Mouse (Mus musculus): ENCODE measurements around the gene Polr2i. TPM values are rescaled to one million over a fixed set of nuclear protein-coding genes. Genes with fewer than 3 reads are reported as not detected.
"Not testable (repeated sequence)": the region's sequence is repeated elsewhere in the genome, so short reads cannot be mapped to it uniquely, and the experiment has no call there.

Gene Polr2i
- 176 and 178 TPM in 2 replicates for polyA plus RNA-seq (2015; fragmentation: Nextera tagmentation; extraction: Ambion mirVana)

- Histone ChIP-seq H3K4me2 (peak within 1 kb of the TSS; percentile 67), H3K4me3 (peak within 1 kb of the TSS; percentile 61), H3K27me3 (no peaks in the 10 kb centered on the region), H3K27ac (replicated peaks) (peak within 1 kb of the TSS; percentile 99), H3K36me3 (peaks cover 29% of the 10 kb centered on the region), H3K9me3 (no peaks in the 10 kb centered on the region), H3K4me1 (replicated peaks) (peaks cover 21% of the 10 kb centered on the region), H3K9ac (peak within 1 kb of the TSS; percentile 77)
- WGBS = under 1% methylated on average over 67 of the region's 67 CpGs
- peak; percentile 97 for ATAC-seq (ENCODE audit: low FRiP score, low read depth)
Measured at GRCm38 (mm10) chr7:30231669-30232454, at the start of gene Polr2i, which contains the start of gene Tbcb. TSS of gene Polr2i (plus strand) at chr7:30231948. TSS of gene Tbcb (minus strand) at chr7:30232272.

- peaks cover 11% of the 10 kb centered on the region; the same call in 1 of the 2 replicates for H3K4me1 ChIP-seq (replicated peaks)
- peaks cover 38% of the 10 kb centered on the region for H3K36me3 ChIP-seq
- not testable (repeated sequence) for H3K4me3 ChIP-seq; H3K27ac ChIP-seq (replicated peaks); H3K4me2 ChIP-seq; H3K9me3 ChIP-seq; H3K9ac ChIP-seq; H3K27me3 ChIP-seq; ATAC-seq (ENCODE audit: low FRiP score, low read depth)
- 78% methylated on average over 7 of the region's 7 CpGs for WGBS
Measured at GRCm38 (mm10) chr7:30183189-30183588, 48.6 kb upstream of the Polr2i start.

GRCm38 (mm10) chr7:30183879-30184289 is 47.9 kb upstream of the Polr2i start, which contains the start of gene Cox7a1:
TSS of gene Cox7a1 (plus strand) at chr7:30184144.
- peak within 1 kb of the TSS; percentile 44 for H3K4me2 ChIP-seq
- peaks cover 38% of the 10 kb centered on the region for H3K36me3 ChIP-seq
- H3K9me3 ChIP-seq = no peaks in the 10 kb centered on the region
- under 1% methylated on average over 11 of the region's 11 CpGs for WGBS
- no peak within 1 kb of the TSS for H3K9ac ChIP-seq
- ATAC-seq (ENCODE audit: low FRiP score, low read depth) = peak; percentile 62
- no peaks in the 10 kb centered on the region for H3K27me3 ChIP-seq
- H3K4me3 ChIP-seq = peak within 1 kb of the TSS; percentile 8; the same call in 1 of the 2 replicates
- no peak within 1 kb of the TSS for H3K27ac ChIP-seq (replicated peaks)
- peaks cover 11% of the 10 kb centered on the region; the same call in 1 of the 2 replicates for H3K4me1 ChIP-seq (replicated peaks)

GRCm38 (mm10) chr7:30184641-30185348 is 47.0 kb upstream of the Polr2i start:
- H3K9ac ChIP-seq = no peak overlapping the region
- no peak for ATAC-seq (ENCODE audit: low FRiP score, low read depth)
- no peaks in the 10 kb centered on the region for H3K9me3 ChIP-seq
- H3K4me1 ChIP-seq (replicated peaks) = peaks cover 11% of the 10 kb centered on the region; the same call in 1 of the 2 replicates
- no peaks in the 10 kb centered on the region for H3K27me3 ChIP-seq
- H3K4me2 ChIP-seq = no peak overlapping the region
- no peak overlapping the region for H3K4me3 ChIP-seq
- peaks cover 43% of the 10 kb centered on the region for H3K36me3 ChIP-seq
- no peak overlapping the region for H3K27ac ChIP-seq (replicated peaks)
- 75% methylated on average over 13 of the region's 13 CpGs for WGBS

- H3K36me3 ChIP-seq = peaks cover 69% of the 10 kb centered on the region
- H3K9me3 ChIP-seq = no peaks in the 10 kb centered on the region
- H3K4me2 ChIP-seq = no peak overlapping the region
- 86% methylated on average over 12 of the region's 12 CpGs for WGBS
- H3K4me1 ChIP-seq (replicated peaks) = peaks cover 20% of the 10 kb centered on the region
- no peak overlapping the region for H3K4me3 ChIP-seq
- no peak overlapping the region for H3K27ac ChIP-seq (replicated peaks)
- no peaks in the 10 kb centered on the region for H3K27me3 ChIP-seq
- no peak for ATAC-seq (ENCODE audit: low FRiP score, low read depth)
- no peak overlapping the region for H3K9ac ChIP-seq
Measured at GRCm38 (mm10) chr7:30188344-30189115, 43.2 kb upstream of the Polr2i start.

- Histone ChIP-seq H3K9ac (no peak overlapping the region), H3K27me3 (no peaks in the 10 kb centered on the region), H3K4me1 (replicated peaks) (peaks cover 17% of the 10 kb centered on the region), H3K4me2 (no peak overlapping the region), H3K4me3 (no peak overlapping the region), H3K27ac (replicated peaks) (no peak overlapping the region), H3K9me3 (no peaks in the 10 kb centered on the region), H3K36me3 (peaks cover 69% of the 10 kb centered on the region)
- ATAC-seq (ENCODE audit: low FRiP score, low read depth) = no peak
- 90% methylated on average over 4 of the region's 4 CpGs for WGBS
Measured at GRCm38 (mm10) chr7:30189116-30189491, 42.6 kb upstream of the Polr2i start.

- ATAC-seq (ENCODE audit: low FRiP score, low read depth) = no peak
- peaks cover 20% of the 10 kb centered on the region for H3K4me1 ChIP-seq (replicated peaks)
- WGBS = 92% methylated on average over 12 of the region's 12 CpGs
Measured at GRCm38 (mm10) chr7:30192088-30192487, 39.7 kb upstream of the Polr2i start.

GRCm38 (mm10) chr7:30193013-30193412 is 38.7 kb upstream of the Polr2i start:
- Histone ChIP-seq H3K27me3 (no peaks in the 10 kb centered on the region), H3K9me3 (no peaks in the 10 kb centered on the region), H3K27ac (replicated peaks) (peak overlapping the region; percentile 84; the same call in 1 of the 2 replicates), H3K9ac (peak overlapping the region; percentile 72), H3K4me1 (replicated peaks) (peaks cover 21% of the 10 kb centered on the region), H3K4me2 (peak overlapping the region; percentile 75), H3K4me3 (peak overlapping the region; percentile 70), H3K36me3 (peaks cover 41% of the 10 kb centered on the region)
- ATAC-seq (ENCODE audit: low FRiP score, low read depth) = peak; percentile 2; the same call in 1 of the 2 replicates
- WGBS = 21% methylated on average over 9 of the region's 9 CpGs

More at GRCm38 (mm10) chr7:30192088-30192487, 39.7 kb upstream of the Polr2i start:
- no peak overlapping the region for H3K4me3 ChIP-seq
- no peak overlapping the region for H3K9ac ChIP-seq
- H3K27ac ChIP-seq (replicated peaks) = no peak overlapping the region
- H3K36me3 ChIP-seq = peaks cover 50% of the 10 kb centered on the region
- no peaks in the 10 kb centered on the region for H3K27me3 ChIP-seq
- H3K4me2 ChIP-seq = no peak overlapping the region
- no peaks in the 10 kb centered on the region for H3K9me3 ChIP-seq

- peak; percentile 61; the same call in 1 of the 2 replicates for ATAC-seq (ENCODE audit: low FRiP score, low read depth)
- Histone ChIP-seq H3K9me3 (no peaks in the 10 kb centered on the region), H3K27ac (replicated peaks) (peak overlapping the region; percentile 84), H3K36me3 (peaks cover 35% of the 10 kb centered on the region), H3K4me2 (peak overlapping the region; percentile 75), H3K4me1 (replicated peaks) (peaks cover 23% of the 10 kb centered on the region), H3K4me3 (peak overlapping the region; percentile 70), H3K9ac (peak overlapping the region; percentile 72), H3K27me3 (no peaks in the 10 kb centered on the region)
- WGBS = 2% methylated on average over 25 of the region's 26 CpGs
Measured at GRCm38 (mm10) chr7:30193581-30194100, 38.1 kb upstream of the Polr2i start.

GRCm38 (mm10) chr7:30194101-30194831 is 37.5 kb upstream of the Polr2i start:
- Histone ChIP-seq H3K4me3 (peak overlapping the region; percentile 70), H3K4me1 (replicated peaks) (peaks cover 23% of the 10 kb centered on the region), H3K36me3 (peaks cover 28% of the 10 kb centered on the region), H3K27me3 (no peaks in the 10 kb centered on the region), H3K9me3 (no peaks in the 10 kb centered on the region), H3K4me2 (peak overlapping the region; percentile 75), H3K9ac (peak overlapping the region; percentile 72), H3K27ac (replicated peaks) (peak overlapping the region; percentile 84)
- ATAC-seq (ENCODE audit: low FRiP score, low read depth) = peak; percentile 24
- WGBS = under 1% methylated on average over 25 of the region's 26 CpGs

- peak; percentile 90 for ATAC-seq (ENCODE audit: low FRiP score, low read depth)
- WGBS = 0% methylated on average over 28 of the region's 28 CpGs
- Histone ChIP-seq H3K27ac (replicated peaks) (peak overlapping the region; percentile 84), H3K4me1 (replicated peaks) (peaks cover 23% of the 10 kb centered on the region), H3K4me2 (peak overlapping the region; percentile 75), H3K36me3 (peaks cover 25% of the 10 kb centered on the region), H3K27me3 (no peaks in the 10 kb centered on the region), H3K4me3 (peak overlapping the region; percentile 70), H3K9me3 (no peaks in the 10 kb centered on the region), H3K9ac (peak overlapping the region; percentile 72)
Measured at GRCm38 (mm10) chr7:30194884-30195283, 36.9 kb upstream of the Polr2i start.

All from hindbrain, embryonic 15.5 days (tissue).